Mouse (Mus musculus): ENCODE measurements around the gene Tcte1.
A peak's percentile ranks its signal among the peaks of the same experiment; 100 is the strongest.

Gene Tcte1

DNA sequence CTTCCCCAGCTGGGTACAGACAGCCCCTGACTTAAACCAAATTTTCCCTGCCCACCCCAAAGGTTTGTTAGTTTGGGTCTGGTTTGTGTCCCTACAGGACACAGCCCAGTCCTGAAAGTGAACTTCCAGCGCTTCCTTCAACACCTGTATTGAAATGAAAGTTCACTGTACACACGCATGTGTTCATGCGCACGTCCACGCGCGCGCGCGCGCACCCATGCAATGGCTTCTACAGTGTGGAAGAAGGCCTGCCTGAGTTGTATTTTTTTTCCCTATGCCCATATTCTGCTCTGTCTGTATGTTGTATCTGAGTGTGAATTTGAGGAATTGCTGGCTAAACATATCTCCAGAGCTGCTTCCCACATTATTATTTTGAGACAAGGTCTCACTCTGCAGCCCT lies 41.9 kb downstream of the Tcte1 start:
- no peak for DNase-seq (ENCODE audit: low read depth, low spot score)

DNA sequence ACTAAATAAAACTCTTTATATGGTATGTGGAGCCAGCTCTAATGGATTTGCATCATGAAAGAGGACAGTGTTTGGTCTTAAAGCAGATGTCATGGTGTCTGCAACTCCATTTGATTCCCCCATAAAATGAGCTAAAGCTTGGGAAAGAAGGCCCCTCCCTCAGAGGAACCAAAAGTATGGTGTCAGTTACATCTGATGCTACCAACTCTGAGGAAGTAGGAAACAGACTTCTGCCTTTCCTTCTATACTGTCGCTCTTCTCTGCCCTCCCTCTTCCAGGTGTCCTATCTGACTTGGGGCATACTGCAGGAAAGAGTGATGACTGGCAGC lies 42.8 kb downstream of the Tcte1 start:
- no peak for DNase-seq (ENCODE audit: low read depth, low spot score)

DNA sequence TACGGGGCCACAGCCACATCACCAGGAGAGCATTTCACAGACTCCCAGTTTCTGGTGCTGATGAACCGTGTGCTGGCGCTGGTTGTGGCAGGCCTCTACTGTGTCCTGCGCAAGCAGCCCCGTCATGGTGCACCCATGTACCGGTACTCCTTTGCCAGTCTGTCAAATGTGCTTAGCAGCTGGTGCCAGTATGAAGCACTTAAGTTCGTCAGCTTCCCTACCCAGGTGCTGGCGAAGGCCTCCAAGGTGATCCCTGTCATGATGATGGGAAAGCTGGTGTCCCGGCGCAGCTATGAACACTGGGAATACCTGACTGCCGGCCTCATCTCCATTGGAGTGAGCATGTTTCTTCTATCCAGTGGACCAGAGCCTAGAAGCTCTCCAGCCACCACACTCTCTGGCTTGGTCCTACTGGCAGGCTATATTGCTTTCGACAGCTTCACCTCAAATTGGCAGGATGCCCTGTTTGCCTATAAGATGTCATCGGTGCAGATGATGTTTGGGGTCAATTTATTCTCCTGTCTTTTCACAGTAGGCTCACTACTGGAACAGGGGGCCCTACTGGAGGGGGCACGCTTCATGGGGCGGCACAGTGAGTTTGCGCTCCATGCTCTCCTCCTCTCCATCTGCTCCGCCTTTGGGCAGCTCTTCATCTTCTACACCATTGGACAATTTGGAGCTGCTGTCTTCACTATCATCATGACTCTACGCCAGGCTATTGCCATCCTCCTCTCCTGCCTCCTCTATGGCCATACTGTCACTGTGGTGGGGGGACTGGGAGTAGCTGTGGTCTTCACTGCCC lies 43.3 kb downstream of the Tcte1 start:
- no peak for DNase-seq (ENCODE audit: low read depth, low spot score)

GRCm38 (mm10) chr17:45567162-45567601 lies 43.9 kb downstream of the Tcte1 start:
- DNase-seq (ENCODE audit: low read depth, low spot score), result no peak

GRCm38 (mm10) chr17:45568990-45569389 lies 45.8 kb downstream of the Tcte1 start:
- DNase-seq (ENCODE audit: low read depth, low spot score), result peak; percentile 26

DNA sequence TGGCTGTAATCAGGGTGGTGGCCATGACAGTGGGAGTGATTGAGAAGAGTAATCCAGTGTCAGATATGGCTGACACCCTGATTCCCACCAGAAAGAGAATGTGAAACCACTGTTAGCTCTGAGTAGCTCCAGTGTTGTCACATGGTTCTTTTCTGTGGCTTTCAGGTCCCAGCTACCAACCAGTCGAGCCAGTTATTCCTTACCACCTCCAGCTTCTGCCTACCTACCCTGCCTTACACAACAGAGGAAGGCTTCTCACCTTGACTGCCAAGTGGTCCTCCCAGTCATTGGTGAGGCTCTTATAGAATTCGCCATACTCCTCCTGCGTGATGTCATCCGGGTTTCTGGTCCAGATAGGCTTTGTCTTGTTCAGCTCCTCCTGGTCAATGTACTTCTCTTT lies 46.8 kb downstream of the Tcte1 start:
- peak; percentile 42 for DNase-seq (ENCODE audit: low read depth, low spot score)

DNA sequence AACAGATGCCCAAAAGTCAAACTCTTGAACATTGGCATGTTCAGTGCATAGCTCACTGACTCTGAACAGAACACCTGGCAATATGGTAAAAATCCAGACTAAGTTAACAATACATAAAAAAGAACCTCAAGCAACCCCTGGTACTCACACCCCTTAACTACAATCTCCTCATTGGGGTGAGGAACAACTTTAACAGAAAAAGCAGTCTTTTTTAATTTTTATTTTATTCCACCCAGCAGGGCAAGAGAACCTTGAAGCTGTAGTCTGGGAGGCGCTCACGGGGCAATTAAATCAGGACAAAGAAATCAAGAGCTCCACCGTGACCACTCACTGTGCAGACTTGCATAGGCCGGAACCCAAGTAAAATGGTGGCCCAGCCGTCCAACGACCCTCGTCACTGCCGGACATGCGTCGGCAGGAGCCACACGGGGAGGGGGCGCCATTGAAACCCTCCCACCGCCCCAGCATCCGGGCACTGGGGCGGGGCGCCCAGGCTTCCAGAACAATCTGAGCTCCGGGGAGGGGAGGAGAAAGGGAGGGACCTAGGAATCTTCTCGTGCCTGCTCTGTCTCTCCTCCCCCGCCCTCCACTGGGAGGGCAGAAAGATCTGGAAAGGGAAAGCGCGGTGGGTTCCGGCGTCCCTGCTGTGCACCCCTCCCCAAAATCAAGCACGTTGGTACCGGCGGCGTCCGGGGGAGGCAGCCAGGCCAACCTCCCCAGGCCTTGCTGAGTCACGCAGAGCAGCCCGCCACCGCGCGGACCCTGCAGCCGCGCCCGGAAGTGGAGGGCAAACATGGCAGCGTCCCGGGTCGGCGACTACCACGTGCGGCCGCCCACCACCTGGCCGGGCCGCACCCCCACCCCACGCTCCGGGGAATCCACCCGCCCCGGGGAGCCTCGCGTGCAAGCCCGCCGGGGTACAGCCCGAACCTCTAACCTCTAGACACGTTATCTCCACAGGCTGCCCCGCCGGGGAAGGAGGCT lies 49.2 kb downstream of the Tcte1 start:
- peak; percentile 86 for DNase-seq (ENCODE audit: low read depth, low spot score)

DNA sequence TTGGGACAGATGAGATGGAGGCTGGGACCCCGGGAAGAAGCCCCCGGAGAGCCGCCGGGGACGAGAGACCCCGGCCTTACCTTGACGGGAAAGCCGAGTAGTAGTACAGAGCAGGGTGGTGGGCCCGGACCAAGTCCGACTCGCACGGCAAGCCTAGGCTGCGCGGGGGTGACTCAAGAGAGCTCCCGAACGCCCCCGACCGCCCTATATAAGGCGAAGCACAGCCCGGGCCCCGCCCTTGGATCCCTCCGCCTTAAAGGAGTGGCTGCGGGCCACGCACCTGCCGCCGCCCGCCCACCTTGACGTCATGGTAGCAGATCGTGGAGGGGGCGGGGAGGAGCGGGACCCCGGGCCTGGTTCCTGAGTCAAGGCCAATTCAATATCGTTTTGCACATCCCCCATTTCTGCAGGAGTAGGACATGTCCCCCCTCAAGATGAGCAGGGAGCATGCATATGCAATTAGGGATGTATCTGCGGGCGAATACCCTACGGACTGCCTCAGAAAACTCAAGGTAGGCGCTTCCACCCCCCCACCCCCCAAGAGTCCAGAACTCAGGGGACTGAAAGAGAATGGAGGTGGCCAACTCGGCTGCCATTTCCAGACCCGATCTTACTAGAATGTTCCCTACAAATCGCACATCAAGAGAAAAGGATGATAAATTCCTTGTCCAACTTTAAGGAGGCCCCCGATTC lies 50.0 kb downstream of the Tcte1 start, which contains the start of gene Hsp90ab1:
TSS of gene Hsp90ab1 (minus strand) at position 185 of the 693 bp plus-strand sequence.
- peak; percentile 99 for DNase-seq (ENCODE audit: low read depth, low spot score)

DNA sequence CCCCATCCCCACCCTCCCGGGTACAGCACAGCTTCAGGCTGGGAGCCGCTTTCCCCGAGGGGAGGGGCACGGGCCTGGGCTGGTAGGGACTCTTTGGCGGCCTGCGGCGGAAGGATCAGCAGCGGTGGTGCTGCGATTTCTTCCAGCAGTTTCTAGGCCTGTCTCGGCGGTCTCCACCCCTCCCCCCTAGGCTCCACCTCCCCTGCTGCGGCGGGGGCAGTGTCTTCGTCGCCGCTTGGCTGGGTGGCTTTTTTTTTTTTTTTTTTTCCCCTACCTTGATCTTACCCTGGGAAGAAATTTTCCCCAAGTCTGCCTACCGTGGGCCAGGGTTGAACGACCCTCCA lies 50.5 kb downstream of the Tcte1 start:
- DNase-seq (ENCODE audit: low read depth, low spot score), result peak; percentile 98

GRCm38 (mm10) chr17:45574129-45574761 lies 51.0 kb downstream of the Tcte1 start:
- peak; percentile 87 for DNase-seq (ENCODE audit: low read depth, low spot score)

DNA sequence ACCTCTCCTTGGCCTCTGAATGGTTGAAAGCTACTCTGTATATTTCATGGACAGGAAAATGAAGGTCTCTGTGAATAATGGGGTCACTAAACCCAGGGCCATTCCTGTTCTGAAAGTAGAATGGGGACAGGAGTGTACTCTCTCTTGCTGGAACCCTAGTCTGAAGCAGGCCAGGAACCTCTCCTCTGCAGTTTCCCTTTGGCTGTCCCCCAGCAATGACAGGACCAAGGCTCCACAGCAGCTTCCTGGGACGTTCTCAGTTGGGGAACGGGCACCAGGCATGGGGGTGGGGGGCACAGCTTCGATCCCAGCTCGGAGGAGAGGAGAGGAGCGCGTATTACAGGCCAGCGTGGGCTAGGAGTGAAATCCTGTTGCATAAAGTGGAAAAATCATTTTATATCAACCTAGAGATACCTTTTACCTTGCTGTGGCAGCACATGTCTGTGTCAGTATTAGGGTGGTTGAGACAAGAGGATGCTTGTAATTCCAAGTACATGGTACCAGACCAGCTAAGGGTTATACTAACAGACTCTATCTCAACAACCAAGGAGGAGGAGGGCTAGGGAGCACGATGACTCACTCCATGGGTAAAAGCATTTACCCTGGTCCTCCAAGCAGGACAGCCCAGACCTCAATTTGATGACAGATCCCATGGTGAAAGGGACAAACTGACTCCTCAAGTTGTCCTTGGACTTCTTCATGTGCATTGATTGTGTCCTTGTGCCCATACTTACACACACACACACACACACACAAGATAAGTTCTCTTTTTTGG lies 52.1 kb downstream of the Tcte1 start:
- DNase-seq (ENCODE audit: low read depth, low spot score), result no peak

- DNase-seq (ENCODE audit: low read depth, low spot score), result no peak
Measured at GRCm38 (mm10) chr17:45578242-45578641, 55.0 kb downstream of the Tcte1 start.

DNA sequence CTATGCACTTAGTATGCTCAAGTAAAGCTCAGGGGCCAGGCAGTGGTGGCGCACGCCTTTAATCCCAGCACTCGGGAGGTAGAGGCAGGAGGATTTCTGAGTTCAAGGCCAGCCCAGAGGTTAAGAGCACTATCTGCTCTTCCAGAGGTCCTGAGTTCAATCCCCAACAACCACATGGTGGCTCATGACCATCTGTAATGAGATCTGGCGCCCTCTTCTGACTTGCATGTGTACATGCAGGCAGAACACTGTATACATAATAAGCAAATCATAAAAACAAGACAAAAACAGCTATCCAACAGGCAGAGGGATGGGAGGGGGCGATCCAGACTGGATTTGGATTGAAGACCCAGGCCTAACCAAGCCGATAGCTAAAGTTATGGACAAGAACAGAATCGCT lies 55.6 kb downstream of the Tcte1 start:
- peak; percentile 73 for DNase-seq (ENCODE audit: low read depth, low spot score)

- DNase-seq (ENCODE audit: low read depth, low spot score), result no peak
Measured at GRCm38 (mm10) chr17:45579554-45579953, 56.3 kb downstream of the Tcte1 start.

GRCm38 (mm10) chr17:45580958-45581477 lies 57.8 kb downstream of the Tcte1 start:
- no peak for DNase-seq (ENCODE audit: low read depth, low spot score)

DNA sequence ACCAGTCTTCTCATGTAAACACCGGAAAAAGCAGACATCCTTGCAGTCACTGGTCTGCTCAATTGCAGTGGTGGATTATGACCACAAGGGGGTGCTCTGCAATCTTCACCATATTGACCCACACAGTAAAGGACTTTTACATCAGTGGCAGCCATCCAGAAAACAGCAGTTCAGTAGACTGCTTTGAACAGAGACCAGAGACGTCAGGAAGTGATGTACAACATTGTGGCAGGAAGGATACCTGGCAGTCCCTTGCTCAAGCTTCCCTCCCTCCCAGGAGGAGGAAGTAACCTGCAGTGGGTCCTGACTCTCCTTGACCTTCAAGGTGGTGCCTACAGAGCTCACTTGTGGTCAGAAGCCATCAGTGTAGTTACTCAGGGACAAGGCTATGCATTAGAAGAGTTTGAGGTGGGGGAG lies 58.3 kb downstream of the Tcte1 start:
- DNase-seq (ENCODE audit: low read depth, low spot score), result peak; percentile 90

GRCm38 (mm10) chr17:45582188-45582587 lies 59.0 kb downstream of the Tcte1 start:
- no peak for DNase-seq (ENCODE audit: low read depth, low spot score)

DNA sequence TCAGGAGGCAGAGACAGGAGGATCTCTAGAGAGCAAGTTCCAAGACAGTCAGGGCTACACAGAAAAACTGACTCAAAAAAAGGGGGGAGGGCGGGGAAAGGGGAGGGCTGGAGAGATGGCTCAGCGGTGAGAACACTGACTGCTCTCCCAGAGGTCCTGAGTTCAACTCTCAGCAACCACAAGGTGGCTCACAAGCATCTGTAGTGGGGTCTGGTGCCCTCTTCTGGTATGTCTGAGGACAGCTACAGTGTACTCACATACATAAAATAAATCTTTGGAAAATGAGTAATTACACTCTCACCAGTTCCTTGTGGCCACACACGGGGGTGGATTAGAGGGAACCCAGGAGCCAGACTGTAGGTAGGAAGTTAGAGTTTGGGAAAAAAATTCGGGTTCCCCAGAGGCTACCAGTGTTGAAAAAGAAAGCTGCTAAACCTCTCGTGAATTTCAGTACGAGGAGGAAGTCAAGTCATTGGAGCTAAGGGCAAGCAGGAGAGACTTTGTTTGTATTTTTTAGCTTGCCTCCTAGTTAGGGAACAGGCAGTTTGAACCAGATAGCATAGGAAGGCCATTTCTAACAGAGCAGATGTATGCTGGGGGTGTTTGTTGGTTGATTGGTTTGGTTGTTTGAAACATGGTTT lies 59.6 kb downstream of the Tcte1 start:
- DNase-seq (ENCODE audit: low read depth, low spot score), result peak; percentile 76

GRCm38 (mm10) chr17:45584096-45584896 lies 61.1 kb downstream of the Tcte1 start:
- DNase-seq (ENCODE audit: low read depth, low spot score), result no peak
